Mouse (Mus musculus) kidney, adult 2 months (tissue): Measurements from ENCODE around the gene Pbld1. TPM values are rescaled to one million over a fixed set of nuclear protein-coding genes. Genes with fewer than 3 reads are reported as not detected.

ENCODE experiments used
- DNase-seq: peaks from one replicate; pipeline ENCODE4 v3.0.0; 2021
- H3K27ac ChIP-seq: fragments of 200-500 bp; 2 replicates; pipeline ENCODE4 v1.5.1; 2012; ENCODE audit warnings: low read depth, low read length, control low read depth, inconsistent platforms; ENCODE audit not compliant: insufficient read depth
- H3K27me3 ChIP-seq: fragments of 200-500 bp; replicated peaks from 2 replicates; pipeline ENCODE4 v1.6.1; 2012; ENCODE audit warnings: mild to moderate bottlenecking, moderate library complexity, low read length, inconsistent platforms; ENCODE audit not compliant: control insufficient read depth, insufficient read depth
- H3K36me3 ChIP-seq: fragments of 200-500 bp; 2 replicates; pipeline ENCODE4 v1.6.1; 2012; ENCODE audit warnings: mild to moderate bottlenecking, moderate library complexity, low read length, inconsistent platforms; ENCODE audit not compliant: control insufficient read depth, insufficient read depth
- H3K4me1 ChIP-seq: fragments of 200-500 bp; 2 replicates; pipeline ENCODE4 v1.6.1; 2011; ENCODE audit warnings: low read length; ENCODE audit not compliant: control insufficient read depth, insufficient read depth
- H3K4me3 ChIP-seq: fragments of 200-500 bp; 2 replicates; pipeline ENCODE4 v1.5.1; 2011; ENCODE audit warnings: mild to moderate bottlenecking, low read depth, low read length, control low read depth; ENCODE audit not compliant: insufficient read depth
- CTCF ChIP-seq: fragments of 200-500 bp; conservative IDR thresholded peaks from 2 replicates; pipeline ENCODE4 v1.5.1; 2011; ENCODE audit warnings: low read depth, mild to moderate bottlenecking, control low read depth, low read length, moderate library complexity, mixed read lengths; ENCODE audit not compliant: insufficient read depth, insufficient read length
- POLR2A ChIP-seq: fragments of 200-500 bp; IDR thresholded peaks from one replicate; pipeline ENCODE4 v1.6.1; 2011; ENCODE audit warnings: low read depth, low read length, control low read depth
- WGBS: fragments of 180-500 bp; shearing (Covaris S2); methylation state at CpG from one replicate; pipeline ENCODE4 v1.1.7; 2018; 5-methylcytosine and 5-hydroxymethylcytosine counted together
- polyA plus RNA-seq: library from polyadenylated mRNA; depleted of rRNA; stranded (reverse); fragments of >200 nt; gene quantifications from 2 replicates; pipeline ENCODE4 v1.2.3, GENCODE M21; 2012

The Pbld1 gene
- polyA plus RNA-seq, 1 experiment = 168 TPM

- Histone ChIP-seq H3K27ac (no peak overlapping the region), H3K36me3 (no peaks in the 10 kb centered on the region), H3K4me3 (no peak overlapping the region), H3K27me3 (no peaks in the 10 kb centered on the region), H3K4me1 (0 out of 2 replicates have a peak, but pooled peaks cover 2% of the 10 kb centered on the region)
- WGBS = 35% methylated on average over 5 of the region's 5 CpGs
- peak; percentile 40 for DNase-seq
- no peak for TF ChIP-seq POLR2A
- TF ChIP-seq CTCF = 0 out of 2 replicates have a peak, but pooled peaks have one; percentile 8
Measured at GRCm38 (mm10) chr10:63113027-63113604, 53.2 kb downstream of the Pbld1 start.

GRCm38 (mm10) chr10:63113716-63114360 is 53.9 kb downstream of the Pbld1 start:
- 84% methylated on average over 6 of the region's 6 CpGs for WGBS
- H3K27ac ChIP-seq = no peak overlapping the region
- no peaks in the 10 kb centered on the region for H3K36me3 ChIP-seq
- no peak for DNase-seq
- H3K27me3 ChIP-seq = no peaks in the 10 kb centered on the region
- H3K4me1 ChIP-seq = 0 out of 2 replicates have a peak, but pooled peaks cover 2% of the 10 kb centered on the region
- H3K4me3 ChIP-seq = no peak overlapping the region
- TF ChIP-seq POLR2A (no peak), CTCF (no peak)

GRCm38 (mm10) chr10:63115881-63116280 is 55.9 kb downstream of the Pbld1 start:
- WGBS = 85% methylated on average over 15 of the region's 15 CpGs
- no peak for DNase-seq
- TF ChIP-seq CTCF (no peak), POLR2A (no peak)
- H3K4me3 ChIP-seq = no peak overlapping the region
- H3K4me1 ChIP-seq = 0 out of 2 replicates have a peak, but pooled peaks cover 2% of the 10 kb centered on the region
- H3K36me3 ChIP-seq = no peaks in the 10 kb centered on the region
- H3K27me3 ChIP-seq = no peaks in the 10 kb centered on the region
- H3K27ac ChIP-seq = no peak overlapping the region

GRCm38 (mm10) chr10:63116376-63116775 is 56.4 kb downstream of the Pbld1 start:
- no peak overlapping the region for H3K4me3 ChIP-seq
- no peaks in the 10 kb centered on the region for H3K36me3 ChIP-seq
- WGBS = 94% methylated on average over 9 of the region's 9 CpGs
- TF ChIP-seq CTCF (no peak), POLR2A (no peak)
- DNase-seq = no peak
- 0 out of 2 replicates have a peak, but pooled peaks cover 2% of the 10 kb centered on the region for H3K4me1 ChIP-seq
- H3K27ac ChIP-seq = no peak overlapping the region
- H3K27me3 ChIP-seq = no peaks in the 10 kb centered on the region

- TF ChIP-seq CTCF = 0 out of 2 replicates have a peak, but pooled peaks have one; percentile 11
- no peak for TF ChIP-seq POLR2A
- H3K4me1 ChIP-seq = 0 out of 2 replicates have a peak, but pooled peaks cover 2% of the 10 kb centered on the region
- no peak overlapping the region for H3K4me3 ChIP-seq
- no peaks in the 10 kb centered on the region for H3K36me3 ChIP-seq
- no peaks in the 10 kb centered on the region for H3K27me3 ChIP-seq
- H3K27ac ChIP-seq = no peak overlapping the region
- 94% methylated on average over 8 of the region's 8 CpGs for WGBS
- no peak for DNase-seq
Measured at GRCm38 (mm10) chr10:63117583-63117982, 57.6 kb downstream of the Pbld1 start.

- H3K4me1 ChIP-seq = no peaks in the 10 kb centered on the region
- H3K27ac ChIP-seq = no peak overlapping the region
- no peak for TF ChIP-seq CTCF
- no peak for TF ChIP-seq POLR2A
- H3K27me3 ChIP-seq = no peaks in the 10 kb centered on the region
- 78% methylated on average over 14 of the region's 14 CpGs for WGBS
- DNase-seq = no peak
- H3K4me3 ChIP-seq = no peak overlapping the region
- no peaks in the 10 kb centered on the region for H3K36me3 ChIP-seq
Measured at GRCm38 (mm10) chr10:63119916-63120315, 60.0 kb downstream of the Pbld1 start.

- no peaks in the 10 kb centered on the region for H3K4me1 ChIP-seq
- no peaks in the 10 kb centered on the region for H3K27me3 ChIP-seq
- WGBS = 81% methylated on average over 14 of the region's 14 CpGs
- H3K4me3 ChIP-seq = no peak overlapping the region
- TF ChIP-seq POLR2A (no peak), CTCF (no peak)
- H3K36me3 ChIP-seq = no peaks in the 10 kb centered on the region
- H3K27ac ChIP-seq = no peak overlapping the region
- DNase-seq = no peak
Measured at GRCm38 (mm10) chr10:63121961-63122360, 62.0 kb downstream of the Pbld1 start.
